ENCODE assay signal across 8 mouse cellular contexts in genomic region chr3:122122127-122122663, GRCm38 (mm10).
DNase-seq lines count a peak whose midpoint lies in the region; ATAC-seq and TF ChIP-seq lines count a peak whose summit lies in the region.

No protein-coding gene starts in this region.

- DNase-seq in CD4-positive, CD25-positive, alpha-beta regulatory T cell, adult 2 months (ENCODE audit: low read depth, low spot score) = peak; percentile 65
- peak; percentile 86 for DNase-seq in brain, embryonic 14.5 days (ENCODE audit: low read depth)
- peak; percentile 90 for DNase-seq in forebrain, embryonic 10.5 days (ENCODE audit: extremely low spot score, low spot score)
- DNase-seq in kidney, postnatal 14 days = peak; percentile 98
- peak; percentile 71 for DNase-seq in liver, embryonic 13.5 days
- DNase-seq in telencephalon, adult 2 months (ENCODE audit: low read depth, low spot score) = peak; percentile 35

- H3K9me3 ChIP-seq in forebrain, embryonic 10.5 days = no peaks in the 10 kb centered on the region
- H3K9me3 ChIP-seq in heart, embryonic 15.5 days (replicated peaks) = no peaks in the 10 kb centered on the region
- H3K9me3 ChIP-seq in liver, embryonic 13.5 days (replicated peaks) = no peaks in the 10 kb centered on the region
- H3K9me3 ChIP-seq in neural tube, embryonic 12.5 days = no peaks in the 10 kb centered on the region

- no peaks in the 10 kb centered on the region for H3K36me3 ChIP-seq in forebrain, embryonic 10.5 days (replicated peaks)
- H3K36me3 ChIP-seq in heart, embryonic 15.5 days = no peaks in the 10 kb centered on the region
- no peaks in the 10 kb centered on the region for H3K36me3 ChIP-seq in liver, embryonic 13.5 days
- H3K36me3 ChIP-seq in neural tube, embryonic 12.5 days = no peaks in the 10 kb centered on the region

- ATAC-seq in heart, embryonic 15.5 days (replicated peaks; ENCODE audit: insufficient number of reproducible peaks, insufficient read depth, low FRiP score, low read depth) = peak; percentile 96
- peak; percentile 82 for ATAC-seq in liver, embryonic 13.5 days (ENCODE audit: low read depth)
- peak; percentile 95 for ATAC-seq in neural tube, embryonic 12.5 days (ENCODE audit: low FRiP score, low read depth)

- H3K4me2 ChIP-seq in heart, embryonic 15.5 days = peak overlapping the region; percentile 61
- peak overlapping the region; percentile 61 for H3K4me2 ChIP-seq in liver, embryonic 13.5 days
- H3K4me2 ChIP-seq in neural tube, embryonic 12.5 days (replicated peaks) = peak overlapping the region; percentile 53

- H3K27ac ChIP-seq in forebrain, embryonic 10.5 days = peak overlapping the region; percentile 61
- H3K27ac ChIP-seq in heart, embryonic 15.5 days = peak overlapping the region; percentile 69
- peak overlapping the region; percentile 34; the same call in 1 of the 2 replicates for H3K27ac ChIP-seq in liver, embryonic 13.5 days
- no peak overlapping the region for H3K27ac ChIP-seq in neural tube, embryonic 12.5 days

- peaks cover 27% of the 10 kb centered on the region for H3K4me1 ChIP-seq in forebrain, embryonic 10.5 days
- H3K4me1 ChIP-seq in heart, embryonic 15.5 days (replicated peaks) = peaks cover 10% of the 10 kb centered on the region
- H3K4me1 ChIP-seq in liver, embryonic 13.5 days (replicated peaks) = peaks cover 22% of the 10 kb centered on the region
- no peaks in the 10 kb centered on the region for H3K4me1 ChIP-seq in neural tube, embryonic 12.5 days

- no peak for TF ChIP-seq POLR2A in brain, embryonic 14.5 days (IDR thresholded peaks at IDR 0.05; ENCODE audit: borderline replicate concordance, extremely low read depth, insufficient read depth, insufficient read length, poor library complexity, severe bottlenecking)

- H3K9ac ChIP-seq in heart, embryonic 15.5 days = no peak overlapping the region
- H3K9ac ChIP-seq in liver, embryonic 13.5 days = 0 out of 2 replicates have a peak overlapping the region, but pooled peaks have one; percentile 49
- no peak overlapping the region for H3K9ac ChIP-seq in neural tube, embryonic 12.5 days

- TF ChIP-seq CTCF in brain, embryonic 14.5 days (IDR thresholded peaks at IDR 0.05; ENCODE audit: borderline replicate concordance, extremely low read depth, insufficient read depth, insufficient read length) = peak; percentile 64

- 15% methylated on average over 17 of the region's 17 CpGs for WGBS in forebrain, embryonic 10.5 days
- 5% methylated on average over 17 of the region's 17 CpGs for WGBS in heart, embryonic 15.5 days
- 8% methylated on average over 17 of the region's 17 CpGs for WGBS in liver, embryonic 13.5 days (ENCODE audit: insufficient replicate concordance)
- WGBS in neural tube, embryonic 12.5 days = 16% methylated on average over 17 of the region's 17 CpGs

- peak overlapping the region; percentile 41 for H3K4me3 ChIP-seq in forebrain, embryonic 10.5 days
- H3K4me3 ChIP-seq in heart, embryonic 15.5 days = peak overlapping the region; percentile 38
- peak overlapping the region; percentile 44 for H3K4me3 ChIP-seq in liver, embryonic 13.5 days (replicated peaks)
- peak overlapping the region; percentile 11; the same call in 1 of the 2 replicates for H3K4me3 ChIP-seq in neural tube, embryonic 12.5 days

- peaks cover 15% of the 10 kb centered on the region for H3K27me3 ChIP-seq in forebrain, embryonic 10.5 days (ENCODE audit: poor library complexity, severe bottlenecking)
- no peaks in the 10 kb centered on the region for H3K27me3 ChIP-seq in heart, embryonic 15.5 days
- H3K27me3 ChIP-seq in liver, embryonic 13.5 days = no peaks in the 10 kb centered on the region
- H3K27me3 ChIP-seq in neural tube, embryonic 12.5 days (replicated peaks) = no peaks in the 10 kb centered on the region

Comparison
In these comparisons a context has a peak if more than half of its experiments do, and no peak if none do; other contexts are left out.
1. DNase-seq: peak in every context shown above with its lines; median percentile 98 in kidney, postnatal 14 days; 90 in forebrain, embryonic 10.5 days; 86 in brain, embryonic 14.5 days; 71 in liver, embryonic 13.5 days; 65 in CD4-positive, CD25-positive, alpha-beta regulatory T cell, adult 2 months; 35 in telencephalon, adult 2 months.